Mouse (Mus musculus) kidney, postnatal 0 days (tissue): ENCODE data around the gene Gabarapl1. TPM values are rescaled to one million over a fixed set of nuclear protein-coding genes. Genes with fewer than 3 reads are reported as not detected.
A peak's percentile ranks its signal among the peaks of the same experiment; 100 is the strongest.

Source experiments
- ATAC-seq: fragments of 200-750 bp; cut with Nextera tagmentation; replicated peaks from 2 replicates; pipeline ENCODE4 v1.8.0; 2017; ENCODE audit warnings: low read depth, moderate number of reproducible peaks, moderate TSS enrichment, moderate library complexity; ENCODE audit not compliant: low FRiP score
- DNase-seq: peaks from one replicate; pipeline ENCODE4 v3.0.0-alpha.2; 2016; ENCODE audit warnings: low spot score
- H3K27ac ChIP-seq: fragments of 300-500 bp; sonication (generic); 2 replicates; pipeline ENCODE4 v1.5.1; 2014; ENCODE audit warnings: mild to moderate bottlenecking
- H3K27me3 ChIP-seq: fragments of 300-500 bp; sonication (generic); 2 replicates; pipeline ENCODE4 v1.6.1; 2014; ENCODE audit warnings: low read length, mixed read lengths; ENCODE audit not compliant: insufficient read depth
- H3K36me3 ChIP-seq: fragments of 300-500 bp; sonication (generic); 2 replicates; pipeline ENCODE4 v1.6.1; 2014; ENCODE audit warnings: low read length, mixed read lengths; ENCODE audit not compliant: insufficient read depth
- H3K4me1 ChIP-seq: fragments of 300-500 bp; sonication (generic); replicated peaks from 2 replicates; pipeline ENCODE4 v1.6.1; 2014; ENCODE audit warnings: antibody characterized with exemption, low read length, mixed read lengths; ENCODE audit not compliant: insufficient read depth
- H3K4me2 ChIP-seq: fragments of 300-500 bp; sonication (generic); 2 replicates; pipeline ENCODE4 v1.6.1; 2014; ENCODE audit warnings: mild to moderate bottlenecking, low read length, moderate library complexity, mixed read lengths
- H3K4me3 ChIP-seq: fragments of 300-500 bp; sonication (generic); replicated peaks from 2 replicates; pipeline ENCODE4 v1.5.1; 2014; ENCODE audit warnings: low read depth, low read length
- H3K9ac ChIP-seq: fragments of 300-500 bp; sonication (generic); 2 replicates; pipeline ENCODE4 v1.6.1; 2014; ENCODE audit warnings: low read depth, low read length
- H3K9me3 ChIP-seq: fragments of 300-500 bp; sonication (generic); replicated peaks from 2 replicates; pipeline ENCODE4 v1.6.1; 2016; ENCODE audit warnings: low read length, inconsistent platforms, mixed read lengths
- CTCF ChIP-seq: IDR thresholded peaks from 2 replicates; pipeline ENCODE4 v1.5.1; 2016; ENCODE audit warnings: antibody characterized with exemption, low read depth, mild to moderate bottlenecking, moderate library complexity
- WGBS: fragments of 180-500 bp; shearing (Covaris S2); extraction: QIAGEN DNeasy Blood & Tissue Kit; methylation state at CpG from one replicate; pipeline ENCODE4 v1.1.7; 2014; 5-methylcytosine and 5-hydroxymethylcytosine counted together
- polyA plus RNA-seq: library from polyadenylated mRNA; unstranded; fragments of >200 nt; fragmentation: Nextera tagmentation; extraction: Ambion mirVana; gene quantifications from 2 replicates; pipeline ENCODE4 v1.2.1, GENCODE M21; 2015

Gene Gabarapl1
- polyA plus RNA-seq, 1 experiment from 2014 or later: 126 TPM

- H3K9ac ChIP-seq: no peak overlapping the region
- 92% methylated on average over 3 of the region's 3 CpGs for WGBS
- no peaks in the 10 kb centered on the region for H3K9me3 ChIP-seq
- H3K4me3 ChIP-seq: no peak overlapping the region
- no peak overlapping the region for H3K4me2 ChIP-seq
- no peak for DNase-seq
- no peaks in the 10 kb centered on the region for H3K27me3 ChIP-seq
- H3K27ac ChIP-seq: no peak overlapping the region
- H3K4me1 ChIP-seq: no peaks in the 10 kb centered on the region
- ATAC-seq: no peak
- no peak for TF ChIP-seq CTCF
- H3K36me3 ChIP-seq: peaks cover 45% of the 10 kb centered on the region
These were observed 9.6 kb downstream of the Gabarapl1 start for GRCm38 (mm10) chr6:129542540-129542939.

GRCm38 (mm10) chr6:129543709-129544606 is 11.0 kb downstream of the Gabarapl1 start:
- 67% methylated on average over 6 of the region's 6 CpGs for WGBS
- TF ChIP-seq CTCF: peak; percentile 89
- ATAC-seq (peak; percentile 78), DNase-seq (peak; percentile 73)
- no peaks in the 10 kb centered on the region for H3K4me1 ChIP-seq
- H3K9me3 ChIP-seq: no peaks in the 10 kb centered on the region
- H3K27ac ChIP-seq: no peak overlapping the region
- H3K27me3 ChIP-seq: no peaks in the 10 kb centered on the region
- H3K4me3 ChIP-seq: no peak overlapping the region
- H3K4me2 ChIP-seq: no peak overlapping the region
- H3K9ac ChIP-seq: no peak overlapping the region
- peaks cover 33% of the 10 kb centered on the region for H3K36me3 ChIP-seq

GRCm38 (mm10) chr6:129547277-129547676 is 14.3 kb downstream of the Gabarapl1 start:
- Histone ChIP-seq H3K4me2 (no peak overlapping the region), H3K27ac (no peak overlapping the region), H3K4me1 (no peaks in the 10 kb centered on the region), H3K4me3 (no peak overlapping the region), H3K27me3 (no peaks in the 10 kb centered on the region), H3K36me3 (peaks cover 5% of the 10 kb centered on the region; the same call in 1 of the 2 replicates), H3K9me3 (no peaks in the 10 kb centered on the region), H3K9ac (no peak overlapping the region)
- no peak for TF ChIP-seq CTCF
- ATAC-seq (no peak), DNase-seq (no peak)
- WGBS: 92% methylated on average over 2 of the region's 2 CpGs

- Histone ChIP-seq H3K4me2 (no peak overlapping the region), H3K27me3 (no peaks in the 10 kb centered on the region), H3K4me3 (no peak overlapping the region), H3K36me3 (no peaks in the 10 kb centered on the region), H3K4me1 (no peaks in the 10 kb centered on the region), H3K27ac (no peak overlapping the region), H3K9ac (no peak overlapping the region), H3K9me3 (no peaks in the 10 kb centered on the region)
- ATAC-seq (no peak), DNase-seq (no peak)
- TF ChIP-seq CTCF: no peak
- WGBS: 52% methylated on average over 3 of the region's 3 CpGs
These were observed 15.0 kb downstream of the Gabarapl1 start for GRCm38 (mm10) chr6:129548009-129548408.

GRCm38 (mm10) chr6:129557298-129558023 is 24.5 kb downstream of the Gabarapl1 start:
- DNase-seq (peak; percentile 76), ATAC-seq (peak; percentile 72)
- Histone ChIP-seq H3K9me3 (no peaks in the 10 kb centered on the region), H3K27ac (no peak overlapping the region), H3K4me2 (no peak overlapping the region), H3K36me3 (no peaks in the 10 kb centered on the region), H3K27me3 (no peaks in the 10 kb centered on the region), H3K9ac (no peak overlapping the region), H3K4me1 (no peaks in the 10 kb centered on the region), H3K4me3 (no peak overlapping the region)
- no peak for TF ChIP-seq CTCF

GRCm38 (mm10) chr6:129558946-129559640 is 26.1 kb downstream of the Gabarapl1 start:
- ATAC-seq (peak; percentile 73), DNase-seq (peak; percentile 88)
- H3K27ac ChIP-seq: no peak overlapping the region
- H3K9ac ChIP-seq: no peak overlapping the region
- no peak overlapping the region for H3K4me3 ChIP-seq
- 12% methylated on average over 12 of the region's 12 CpGs for WGBS
- H3K4me1 ChIP-seq: no peaks in the 10 kb centered on the region
- no peaks in the 10 kb centered on the region for H3K27me3 ChIP-seq
- peak; percentile 98 for TF ChIP-seq CTCF
- no peaks in the 10 kb centered on the region for H3K36me3 ChIP-seq
- H3K9me3 ChIP-seq: no peaks in the 10 kb centered on the region
- no peak overlapping the region for H3K4me2 ChIP-seq
